Mouse (Mus musculus) forebrain, embryonic 16.5 days (tissue): Measurements from ENCODE around the gene Fndc9. TPM values are rescaled to one million over a fixed set of nuclear protein-coding genes. Genes with fewer than 3 reads are reported as not detected.

Experiments
- ATAC-seq: fragments of 200-750 bp; cut with Nextera tagmentation; 2 replicates; pipeline ENCODE4 v1.8.0; 2017; ENCODE audit warnings: mild to moderate bottlenecking, moderate library complexity
- H3K27ac ChIP-seq: fragments of 300-500 bp; sonication (generic); 2 replicates; pipeline ENCODE4 v1.5.1; 2014; ENCODE audit warnings: low read length, control low read depth
- H3K27me3 ChIP-seq: fragments of 300-500 bp; sonication (generic); replicated peaks from 2 replicates; pipeline ENCODE4 v1.6.1; 2014; ENCODE audit warnings: low read length; ENCODE audit not compliant: control insufficient read depth, insufficient read depth
- H3K36me3 ChIP-seq: fragments of 300-500 bp; sonication (generic); 2 replicates; pipeline ENCODE4 v1.6.1; 2014; ENCODE audit not compliant: control insufficient read depth, insufficient read depth
- H3K4me1 ChIP-seq: fragments of 300-500 bp; sonication (generic); replicated peaks from 2 replicates; pipeline ENCODE4 v1.6.1; 2014; ENCODE audit warnings: low read length; ENCODE audit not compliant: control insufficient read depth, insufficient read depth
- H3K4me2 ChIP-seq: fragments of 300-500 bp; sonication (generic); 2 replicates; pipeline ENCODE4 v1.6.1; 2014; ENCODE audit warnings: mild to moderate bottlenecking, low read length, control low read depth
- H3K4me3 ChIP-seq: fragments of 300-500 bp; sonication (generic); replicated peaks from 2 replicates; pipeline ENCODE4 v1.5.1; 2014; ENCODE audit warnings: mild to moderate bottlenecking, low read length, control low read depth
- H3K9ac ChIP-seq: fragments of 300-500 bp; sonication (generic); replicated peaks from 2 replicates; pipeline ENCODE4 v1.6.1; 2014; ENCODE audit warnings: low read depth, low read length, control low read depth
- H3K9me3 ChIP-seq: fragments of 300-500 bp; sonication (generic); 2 replicates; pipeline ENCODE4 v1.6.1; 2016; ENCODE audit warnings: low read length; ENCODE audit not compliant: control insufficient read depth
- WGBS: fragments of 180-500 bp; shearing (Covaris S2); extraction: QIAGEN DNeasy Blood & Tissue Kit; methylation state at CpG from one replicate; pipeline ENCODE4 v1.1.7; 2014; 5-methylcytosine and 5-hydroxymethylcytosine counted together
- polyA plus RNA-seq: library from polyadenylated mRNA; unstranded; fragments of >200 nt; fragmentation: Nextera tagmentation; extraction: Ambion mirVana; gene quantifications from 2 replicates; pipeline ENCODE4 v1.2.1, GENCODE M21; 2015

The Fndc9 gene
- polyA plus RNA-seq, 1 experiment from 2014 or later = 5.3 TPM

DNA sequence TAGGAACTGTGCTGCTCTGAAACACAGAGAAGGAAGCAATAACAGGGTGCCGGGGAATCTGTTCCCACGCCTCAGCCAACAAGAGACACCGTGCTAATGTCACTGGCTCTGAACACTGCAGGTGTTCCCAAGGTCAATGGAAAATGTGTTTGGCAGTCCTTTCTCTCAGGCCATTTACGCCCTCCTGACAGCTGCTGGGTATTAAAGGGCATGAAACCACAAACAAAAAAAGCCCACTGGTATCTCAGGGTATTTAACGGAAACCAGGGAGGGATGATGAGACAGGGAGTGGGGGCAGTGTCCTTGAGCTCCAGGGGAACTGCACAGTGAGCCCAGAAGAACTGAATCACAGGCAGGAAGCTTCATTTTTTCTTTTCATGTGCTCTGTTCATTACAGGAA is 42.8 kb downstream of the Fndc9 start:
- H3K27ac ChIP-seq = no peak overlapping the region
- WGBS = 84% methylated on average over 5 of the region's 5 CpGs
- H3K4me2 ChIP-seq = no peak overlapping the region
- ATAC-seq = no peak
- H3K9ac ChIP-seq = no peak overlapping the region
- H3K4me3 ChIP-seq = no peak overlapping the region
- H3K27me3 ChIP-seq = no peaks in the 10 kb centered on the region
- no peaks in the 10 kb centered on the region for H3K4me1 ChIP-seq
- H3K9me3 ChIP-seq = no peaks in the 10 kb centered on the region
- H3K36me3 ChIP-seq = peaks cover 52% of the 10 kb centered on the region

DNA sequence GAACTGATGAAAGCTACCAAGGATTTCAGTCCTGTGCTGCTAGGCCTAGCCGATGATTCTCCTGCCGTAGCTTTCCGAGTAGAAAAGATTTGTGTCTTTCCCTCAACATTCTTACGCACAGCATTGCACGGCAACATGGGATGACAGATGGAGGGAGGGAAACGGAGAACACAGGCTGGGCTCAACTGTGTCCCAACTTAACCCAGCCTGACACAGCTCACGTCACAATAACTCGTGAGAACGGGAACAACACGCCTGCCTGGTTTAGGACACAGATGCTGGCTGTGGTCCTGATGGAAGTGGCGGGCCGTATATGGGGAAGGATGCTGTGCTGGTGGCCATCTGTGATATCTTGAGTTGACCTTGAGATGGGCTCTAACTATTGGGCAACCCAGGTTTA is 43.4 kb downstream of the Fndc9 start:
- WGBS = 92% methylated on average over 12 of the region's 12 CpGs
- no peak for ATAC-seq
- H3K4me1 ChIP-seq = no peaks in the 10 kb centered on the region
- no peaks in the 10 kb centered on the region for H3K27me3 ChIP-seq
- H3K36me3 ChIP-seq = peaks cover 52% of the 10 kb centered on the region
- H3K9me3 ChIP-seq = no peaks in the 10 kb centered on the region
- no peak overlapping the region for H3K27ac ChIP-seq
- no peak overlapping the region for H3K9ac ChIP-seq
- no peak overlapping the region for H3K4me2 ChIP-seq
- H3K4me3 ChIP-seq = no peak overlapping the region

DNA sequence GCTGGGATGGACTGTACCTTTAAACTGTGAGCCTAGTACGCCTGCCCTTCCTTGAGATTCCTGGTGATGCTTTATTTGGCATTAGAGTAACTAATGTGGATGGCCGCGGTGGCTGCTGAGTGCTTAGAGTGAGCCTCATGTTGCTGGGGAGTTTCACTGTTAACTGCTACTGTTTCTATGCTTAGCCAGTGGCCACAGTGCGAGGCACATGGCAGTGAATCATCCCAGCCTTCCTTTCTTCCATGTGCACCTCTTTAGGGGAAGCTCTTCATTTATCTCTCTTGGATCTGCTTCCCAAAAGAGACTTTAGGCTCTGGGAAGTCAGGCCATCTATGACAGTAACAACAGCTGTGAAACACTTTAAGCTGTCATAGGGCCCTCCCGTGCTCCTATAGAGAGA is 47.3 kb downstream of the Fndc9 start:
- H3K27ac ChIP-seq = no peak overlapping the region
- peaks cover 36% of the 10 kb centered on the region for H3K36me3 ChIP-seq
- H3K27me3 ChIP-seq = no peaks in the 10 kb centered on the region
- H3K4me1 ChIP-seq = peaks cover 4% of the 10 kb centered on the region; the same call in 1 of the 2 replicates
- no peak overlapping the region for H3K9ac ChIP-seq
- H3K4me2 ChIP-seq = no peak overlapping the region
- no peak for ATAC-seq
- no peak overlapping the region for H3K4me3 ChIP-seq
- 94% methylated on average over 5 of the region's 5 CpGs for WGBS
- H3K9me3 ChIP-seq = no peaks in the 10 kb centered on the region

DNA sequence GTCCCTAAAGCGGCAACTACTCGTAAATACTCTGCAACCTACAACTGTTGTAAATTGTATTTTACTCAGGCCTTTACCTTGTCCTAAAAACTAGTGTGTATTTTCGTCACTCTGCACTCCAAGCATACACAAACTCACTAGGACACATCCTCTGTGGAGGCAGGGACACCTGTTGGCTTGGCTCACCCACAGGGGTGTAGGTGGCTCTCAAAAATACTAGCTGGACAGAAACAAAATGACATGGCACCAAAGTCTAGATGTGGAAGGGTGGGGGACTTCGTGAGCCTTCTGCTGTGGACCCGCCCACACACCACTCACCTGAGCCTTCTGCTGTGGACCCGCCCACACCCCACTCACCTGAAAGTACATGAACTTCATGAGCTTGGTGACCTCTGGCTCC is 48.5 kb downstream of the Fndc9 start:
- H3K4me1 ChIP-seq = peaks cover 4% of the 10 kb centered on the region; the same call in 1 of the 2 replicates
- no peaks in the 10 kb centered on the region for H3K27me3 ChIP-seq
- WGBS = 91% methylated on average over 6 of the region's 6 CpGs
- peaks cover 28% of the 10 kb centered on the region for H3K36me3 ChIP-seq
- H3K9ac ChIP-seq = no peak overlapping the region
- H3K9me3 ChIP-seq = no peaks in the 10 kb centered on the region
- ATAC-seq = no peak
- H3K4me3 ChIP-seq = no peak overlapping the region
- H3K27ac ChIP-seq = no peak overlapping the region
- no peak overlapping the region for H3K4me2 ChIP-seq

DNA sequence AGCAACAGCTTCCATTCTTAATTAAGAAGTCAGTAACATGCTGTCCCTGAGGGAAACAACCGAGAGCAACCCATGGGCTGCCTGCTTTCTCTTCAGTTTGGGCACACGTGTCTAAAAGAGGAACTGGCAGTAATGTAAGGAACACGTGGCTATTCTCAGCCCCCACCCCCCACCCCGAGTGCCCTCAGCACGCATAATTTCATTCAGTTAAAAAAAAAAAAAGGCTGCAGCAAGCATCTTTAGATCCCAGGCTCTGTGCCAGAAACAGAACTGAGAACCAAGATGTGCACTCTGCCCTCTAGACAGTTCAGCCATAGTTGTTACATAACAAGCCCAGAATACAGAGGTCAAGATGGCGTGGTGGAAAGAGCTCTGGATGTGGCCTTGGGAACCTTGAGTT is 51.5 kb downstream of the Fndc9 start:
- ATAC-seq = no peak
- H3K36me3 ChIP-seq = peaks cover 21% of the 10 kb centered on the region
- H3K9ac ChIP-seq = no peak overlapping the region
- no peaks in the 10 kb centered on the region for H3K9me3 ChIP-seq
- WGBS = 29% methylated on average over 6 of the region's 6 CpGs
- H3K4me2 ChIP-seq = no peak overlapping the region
- no peak overlapping the region for H3K27ac ChIP-seq
- H3K4me1 ChIP-seq = peaks cover 10% of the 10 kb centered on the region
- no peaks in the 10 kb centered on the region for H3K27me3 ChIP-seq
- no peak overlapping the region for H3K4me3 ChIP-seq

DNA sequence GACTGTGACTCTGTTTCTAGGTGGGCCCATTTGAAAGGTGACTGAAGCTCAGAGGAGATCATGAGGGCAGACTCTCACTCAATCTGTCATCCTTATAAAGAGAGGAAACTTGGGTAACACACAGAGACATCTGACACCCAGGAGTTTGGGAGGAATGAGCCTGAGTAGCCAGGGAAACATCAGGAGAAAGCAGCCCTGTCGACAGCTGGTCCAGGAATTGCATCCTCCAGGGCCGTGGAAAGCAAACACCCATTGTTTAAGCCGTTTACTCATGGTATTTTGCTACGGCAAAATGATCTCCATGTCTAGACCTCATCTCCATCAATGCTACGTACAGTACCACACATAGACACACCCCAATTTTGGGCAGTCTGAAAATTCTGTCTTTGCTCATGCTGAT is 52.8 kb downstream of the Fndc9 start:
- no peak overlapping the region for H3K4me3 ChIP-seq
- no peak for ATAC-seq
- 83% methylated on average over 5 of the region's 5 CpGs for WGBS
- peaks cover 10% of the 10 kb centered on the region for H3K4me1 ChIP-seq
- H3K27ac ChIP-seq = no peak overlapping the region
- H3K36me3 ChIP-seq = peaks cover 12% of the 10 kb centered on the region
- no peaks in the 10 kb centered on the region for H3K27me3 ChIP-seq
- H3K4me2 ChIP-seq = no peak overlapping the region
- no peaks in the 10 kb centered on the region for H3K9me3 ChIP-seq
- H3K9ac ChIP-seq = no peak overlapping the region

DNA sequence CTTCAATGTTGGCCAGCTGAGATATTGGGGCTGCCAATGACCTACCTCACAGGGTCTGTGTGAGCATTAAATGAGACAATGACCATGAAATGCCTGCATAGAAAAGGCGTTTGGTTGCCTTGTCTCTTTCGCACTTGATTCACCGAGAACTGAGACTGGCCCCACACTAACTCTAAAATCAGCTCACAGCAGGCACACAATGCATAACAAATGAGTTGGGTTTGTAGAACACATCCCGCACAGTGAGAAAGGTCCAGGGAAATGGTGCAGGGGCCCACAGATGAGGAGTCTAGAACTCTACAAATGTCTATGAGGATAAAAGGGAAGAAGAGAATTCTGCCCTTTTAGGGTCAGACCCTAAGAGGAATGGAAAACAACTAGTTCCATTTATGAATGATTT is 53.7 kb downstream of the Fndc9 start:
- ATAC-seq = no peak
- Histone ChIP-seq H3K27me3 (no peaks in the 10 kb centered on the region), H3K9me3 (no peaks in the 10 kb centered on the region), H3K4me1 (peaks cover 10% of the 10 kb centered on the region), H3K27ac (no peak overlapping the region), H3K9ac (no peak overlapping the region), H3K4me2 (no peak overlapping the region), H3K36me3 (peaks cover 5% of the 10 kb centered on the region), H3K4me3 (no peak overlapping the region)
- WGBS = 64% methylated on average over 4 of the region's 4 CpGs

Other genes with a start within 250 kb of the Fndc9 start
- 4.1 and 5.0 TPM in 2 replicates for gene Gm12166, start 183.2 kb upstream of the Fndc9 start, polyA plus RNA-seq
- gene Adam19, start 179.5 kb upstream of the Fndc9 start, polyA plus RNA-seq = 9.7 and 10.8 TPM in 2 replicates
- 0.11 and 0.29 TPM in 2 replicates for gene Nipal4, start 69.0 kb upstream of the Fndc9 start, polyA plus RNA-seq
- gene Cyfip2, start 77.3 kb downstream of the Fndc9 start, polyA plus RNA-seq = 88.4 and 91.4 TPM in 2 replicates
- not detected in 2 replicates for gene Itk, start 154.0 kb downstream of the Fndc9 start, polyA plus RNA-seq
- not detected in 2 replicates for gene Fam71b, start 161.0 kb downstream of the Fndc9 start, polyA plus RNA-seq
- 73.1 and 88.4 TPM in 2 replicates for gene Med7, start 201.4 kb downstream of the Fndc9 start, polyA plus RNA-seq
- 0.15 and 0.34 TPM in 2 replicates for gene Havcr2, start 219.4 kb downstream of the Fndc9 start, polyA plus RNA-seq